Mouse (Mus musculus) limb, embryonic 15.5 days (tissue): ENCODE data around the gene Slc9a9. TPM values are rescaled to one million over a fixed set of nuclear protein-coding genes. Genes with fewer than 3 reads are reported as not detected.

ENCODE experiments used
- ATAC-seq: fragments of 200-750 bp; cut with Nextera tagmentation; 2 replicates; pipeline ENCODE4 v1.8.0; 2017; ENCODE audit warnings: low read depth, moderate TSS enrichment; ENCODE audit not compliant: insufficient number of reproducible peaks, low FRiP score, low TSS enrichment
- H3K27ac ChIP-seq: fragments of 300-500 bp; sonication (generic); 2 replicates; pipeline ENCODE4 v1.5.1; 2015; ENCODE audit warnings: moderate library complexity, mild to moderate bottlenecking, inconsistent platforms
- H3K27me3 ChIP-seq: fragments of 300-500 bp; sonication (generic); 2 replicates; pipeline ENCODE4 v1.6.1; 2015; ENCODE audit warnings: inconsistent platforms
- H3K36me3 ChIP-seq: fragments of 300-500 bp; sonication (generic); 2 replicates; pipeline ENCODE4 v1.6.1; 2015; ENCODE audit warnings: inconsistent platforms
- H3K4me1 ChIP-seq: fragments of 300-500 bp; sonication (generic); 2 replicates; pipeline ENCODE4 v1.6.1; 2015; ENCODE audit warnings: inconsistent platforms
- H3K4me2 ChIP-seq: fragments of 300-500 bp; sonication (generic); 2 replicates; pipeline ENCODE4 v1.6.1; 2015; ENCODE audit warnings: mild to moderate bottlenecking, inconsistent platforms
- H3K4me3 ChIP-seq: fragments of 300-500 bp; sonication (generic); 2 replicates; pipeline ENCODE4 v1.5.1; 2015; ENCODE audit warnings: mild to moderate bottlenecking, inconsistent platforms
- H3K9ac ChIP-seq: fragments of 300-500 bp; sonication (generic); 2 replicates; pipeline ENCODE4 v1.6.1; 2015; ENCODE audit warnings: inconsistent platforms
- H3K9me3 ChIP-seq: fragments of 300-500 bp; sonication (generic); 2 replicates; pipeline ENCODE4 v1.6.1; 2016; ENCODE audit warnings: inconsistent platforms
- WGBS: fragments of 180-500 bp; shearing (Covaris S2); methylation state at CpG from one replicate; pipeline ENCODE4 v1.1.7; 2015; 5-methylcytosine and 5-hydroxymethylcytosine counted together
- polyA plus RNA-seq: library from polyadenylated mRNA; unstranded; fragments of >200 nt; fragmentation: Nextera tagmentation; extraction: Ambion mirVana; gene quantifications from 2 replicates; pipeline ENCODE4 v1.2.1, GENCODE M21; 2015

The Slc9a9 gene
- polyA plus RNA-seq, 1 experiment from 2014 or later = 6.1 TPM

- no peak for ATAC-seq
- Histone ChIP-seq H3K27ac (no peak overlapping the region), H3K9me3 (no peaks in the 10 kb centered on the region), H3K9ac (no peak overlapping the region), H3K4me2 (no peak overlapping the region), H3K4me3 (no peak overlapping the region), H3K27me3 (no peaks in the 10 kb centered on the region), H3K4me1 (no peaks in the 10 kb centered on the region), H3K36me3 (no peaks in the 10 kb centered on the region)
- WGBS = 97% methylated on average over 1 of the region's 1 CpGs
Observed at GRCm38 (mm10) chr9:94976191-94976590, 306.5 kb downstream of the Slc9a9 start.

- no peaks in the 10 kb centered on the region for H3K4me1 ChIP-seq
- no peak overlapping the region for H3K4me2 ChIP-seq
- no peak overlapping the region for H3K9ac ChIP-seq
- no peak overlapping the region for H3K4me3 ChIP-seq
- H3K9me3 ChIP-seq = no peaks in the 10 kb centered on the region
- no peak for ATAC-seq
- H3K27ac ChIP-seq = no peak overlapping the region
- no peaks in the 10 kb centered on the region for H3K27me3 ChIP-seq
- H3K36me3 ChIP-seq = no peaks in the 10 kb centered on the region
- 84% methylated on average over 4 of the region's 4 CpGs for WGBS
Observed at GRCm38 (mm10) chr9:94993575-94993974, 323.9 kb downstream of the Slc9a9 start.

GRCm38 (mm10) chr9:95020136-95020706 lies 350.5 kb downstream of the Slc9a9 start:
- Histone ChIP-seq H3K4me1 (no peaks in the 10 kb centered on the region), H3K27ac (no peak overlapping the region), H3K36me3 (no peaks in the 10 kb centered on the region), H3K4me2 (no peak overlapping the region), H3K9me3 (no peaks in the 10 kb centered on the region), H3K4me3 (no peak overlapping the region), H3K27me3 (no peaks in the 10 kb centered on the region), H3K9ac (no peak overlapping the region)
- 90% methylated on average over 12 of the region's 12 CpGs for WGBS
- ATAC-seq = no peak

- no peaks in the 10 kb centered on the region for H3K27me3 ChIP-seq
- ATAC-seq = no peak; the same call in 1 of the 2 replicates
- no peak overlapping the region for H3K4me2 ChIP-seq
- H3K4me1 ChIP-seq = no peaks in the 10 kb centered on the region
- H3K9me3 ChIP-seq = no peaks in the 10 kb centered on the region
- no peak overlapping the region for H3K9ac ChIP-seq
- no peak overlapping the region for H3K27ac ChIP-seq
- WGBS = 68% methylated on average over 3 of the region's 3 CpGs
- no peak overlapping the region for H3K4me3 ChIP-seq
- no peaks in the 10 kb centered on the region for H3K36me3 ChIP-seq
Observed at GRCm38 (mm10) chr9:95034140-95034970, 364.6 kb downstream of the Slc9a9 start.

- Histone ChIP-seq H3K27me3 (no peaks in the 10 kb centered on the region), H3K4me3 (no peak overlapping the region), H3K36me3 (no peaks in the 10 kb centered on the region), H3K27ac (no peak overlapping the region), H3K9me3 (no peaks in the 10 kb centered on the region), H3K4me1 (no peaks in the 10 kb centered on the region), H3K4me2 (no peak overlapping the region), H3K9ac (no peak overlapping the region)
- no peak for ATAC-seq
Observed at GRCm38 (mm10) chr9:95036209-95036608, 366.5 kb downstream of the Slc9a9 start.

- Histone ChIP-seq H3K9me3 (no peaks in the 10 kb centered on the region), H3K36me3 (no peaks in the 10 kb centered on the region), H3K27me3 (no peaks in the 10 kb centered on the region), H3K9ac (no peak overlapping the region), H3K4me1 (no peaks in the 10 kb centered on the region), H3K4me2 (no peak overlapping the region), H3K27ac (no peak overlapping the region), H3K4me3 (no peak overlapping the region)
- 22% methylated on average over 1 of the region's 1 CpGs for WGBS
- ATAC-seq = no peak
Observed at GRCm38 (mm10) chr9:95042420-95042819, 372.7 kb downstream of the Slc9a9 start.

- no peaks in the 10 kb centered on the region for H3K4me1 ChIP-seq
- H3K27ac ChIP-seq = no peak overlapping the region
- ATAC-seq = no peak
- H3K27me3 ChIP-seq = no peaks in the 10 kb centered on the region
- 77% methylated on average over 9 of the region's 9 CpGs for WGBS
- H3K4me2 ChIP-seq = no peak overlapping the region
- H3K4me3 ChIP-seq = no peak overlapping the region
- H3K36me3 ChIP-seq = no peaks in the 10 kb centered on the region
- H3K9ac ChIP-seq = no peak overlapping the region
- H3K9me3 ChIP-seq = no peaks in the 10 kb centered on the region
Observed at GRCm38 (mm10) chr9:95052160-95052559, 382.5 kb downstream of the Slc9a9 start.

- WGBS = 79% methylated on average over 5 of the region's 5 CpGs
- ATAC-seq = no peak
Observed at GRCm38 (mm10) chr9:95053183-95053582, 383.5 kb downstream of the Slc9a9 start.

GRCm38 (mm10) chr9:95055843-95056242 lies 386.1 kb downstream of the Slc9a9 start:
- H3K4me3 ChIP-seq = no peak overlapping the region
- no peak overlapping the region for H3K27ac ChIP-seq
- H3K27me3 ChIP-seq = no peaks in the 10 kb centered on the region
- no peak overlapping the region for H3K4me2 ChIP-seq
- H3K9ac ChIP-seq = no peak overlapping the region
- no peaks in the 10 kb centered on the region for H3K36me3 ChIP-seq
- no peak for ATAC-seq
- 74% methylated on average over 4 of the region's 4 CpGs for WGBS
- H3K4me1 ChIP-seq = no peaks in the 10 kb centered on the region
- H3K9me3 ChIP-seq = no peaks in the 10 kb centered on the region

More at GRCm38 (mm10) chr9:95053183-95053582, 383.5 kb downstream of the Slc9a9 start:
- Histone ChIP-seq H3K27ac (no peak overlapping the region), H3K4me2 (no peak overlapping the region), H3K9me3 (no peaks in the 10 kb centered on the region), H3K27me3 (no peaks in the 10 kb centered on the region), H3K36me3 (no peaks in the 10 kb centered on the region), H3K4me1 (no peaks in the 10 kb centered on the region), H3K4me3 (no peak overlapping the region), H3K9ac (no peak overlapping the region)

GRCm38 (mm10) chr9:95060702-95061101 lies 391.0 kb downstream of the Slc9a9 start:
- Histone ChIP-seq H3K4me2 (no peak overlapping the region), H3K4me1 (no peaks in the 10 kb centered on the region), H3K4me3 (no peak overlapping the region), H3K9me3 (no peaks in the 10 kb centered on the region), H3K9ac (no peak overlapping the region), H3K27ac (no peak overlapping the region), H3K27me3 (no peaks in the 10 kb centered on the region), H3K36me3 (no peaks in the 10 kb centered on the region)
- ATAC-seq = no peak
- WGBS = 82% methylated on average over 4 of the region's 4 CpGs

- Histone ChIP-seq H3K27me3 (no peaks in the 10 kb centered on the region), H3K36me3 (no peaks in the 10 kb centered on the region), H3K4me1 (peaks cover 4% of the 10 kb centered on the region; the same call in 1 of the 2 replicates), H3K4me3 (no peak overlapping the region), H3K4me2 (no peak overlapping the region), H3K27ac (no peak overlapping the region), H3K9me3 (no peaks in the 10 kb centered on the region), H3K9ac (no peak overlapping the region)
- ATAC-seq = no peak
- WGBS = 61% methylated on average over 2 of the region's 3 CpGs
Observed at GRCm38 (mm10) chr9:95067037-95067436, 397.3 kb downstream of the Slc9a9 start.

GRCm38 (mm10) chr9:95068466-95068865 lies 398.8 kb downstream of the Slc9a9 start:
- no peak overlapping the region for H3K4me2 ChIP-seq
- H3K4me1 ChIP-seq = peaks cover 10% of the 10 kb centered on the region
- H3K27me3 ChIP-seq = no peaks in the 10 kb centered on the region
- no peak overlapping the region for H3K9ac ChIP-seq
- no peaks in the 10 kb centered on the region for H3K36me3 ChIP-seq
- no peak overlapping the region for H3K4me3 ChIP-seq
- H3K9me3 ChIP-seq = no peaks in the 10 kb centered on the region
- H3K27ac ChIP-seq = no peak overlapping the region
- whole genome bisulfite sequencing = 94% methylated on average over 2 of the region's 2 CpGs
- ATAC-seq = no peak
